Mouse (Mus musculus) urinary bladder, postnatal 0 days (tissue): ENCODE results near the gene Rpl39. TPM values are rescaled to one million over a fixed set of nuclear protein-coding genes. Genes with fewer than 3 reads are reported as not detected.

Experiments
- polyA plus RNA-seq: library from polyadenylated mRNA; unstranded; fragments of >200 nt; fragmentation: Nextera tagmentation; extraction: Ambion mirVana; gene quantifications from 2 replicates; pipeline ENCODE4 v1.2.1, GENCODE M21; 2015

The Rpl39 gene
- polyA plus RNA-seq = 542 and 608 TPM in 2 replicates

GRCm38 (mm10) chrX:37084927-37085660 is at the start of gene Rpl39:
TSS of gene Rpl39 (minus strand) at chrX:37085402.

DNA sequence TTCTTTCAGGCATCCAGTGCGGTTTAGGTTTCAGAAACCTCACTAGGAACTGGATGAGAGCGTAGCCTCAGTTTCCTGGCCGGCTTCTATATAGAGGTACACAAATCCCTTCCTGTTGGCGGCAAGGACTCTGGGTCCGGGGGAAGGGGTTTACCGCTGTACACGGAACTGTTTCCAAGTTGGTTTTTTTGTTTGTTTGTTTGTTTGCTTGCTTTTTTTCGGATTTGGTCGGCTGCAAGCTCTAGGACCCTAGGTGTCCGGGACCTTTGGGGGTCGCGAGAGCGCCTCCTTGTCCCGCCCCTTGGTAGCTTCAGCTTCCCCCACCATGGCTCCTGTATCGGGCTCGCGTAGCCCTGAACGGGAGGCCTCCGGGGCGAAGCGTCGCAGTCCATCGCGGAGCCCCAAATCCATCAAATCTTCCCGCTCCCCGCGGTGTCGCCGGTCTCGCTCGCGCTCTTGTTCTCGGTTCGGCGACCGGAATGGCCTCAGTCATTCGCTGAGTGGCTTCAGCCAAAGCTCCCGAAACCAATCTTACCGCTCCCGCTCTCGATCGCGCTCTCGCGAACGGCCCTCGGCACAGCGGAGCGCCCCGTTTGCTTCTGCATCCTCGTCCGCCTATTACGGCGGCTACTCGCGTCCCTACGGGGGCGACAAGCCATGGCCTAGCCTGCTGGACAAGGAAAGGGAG is 41.6 kb upstream of the Rpl39 start, which contains the start of gene Nkap:
Gene Nkap (plus strand): TSS at position 125 of the 688 bp plus-strand sequence.

DNA sequence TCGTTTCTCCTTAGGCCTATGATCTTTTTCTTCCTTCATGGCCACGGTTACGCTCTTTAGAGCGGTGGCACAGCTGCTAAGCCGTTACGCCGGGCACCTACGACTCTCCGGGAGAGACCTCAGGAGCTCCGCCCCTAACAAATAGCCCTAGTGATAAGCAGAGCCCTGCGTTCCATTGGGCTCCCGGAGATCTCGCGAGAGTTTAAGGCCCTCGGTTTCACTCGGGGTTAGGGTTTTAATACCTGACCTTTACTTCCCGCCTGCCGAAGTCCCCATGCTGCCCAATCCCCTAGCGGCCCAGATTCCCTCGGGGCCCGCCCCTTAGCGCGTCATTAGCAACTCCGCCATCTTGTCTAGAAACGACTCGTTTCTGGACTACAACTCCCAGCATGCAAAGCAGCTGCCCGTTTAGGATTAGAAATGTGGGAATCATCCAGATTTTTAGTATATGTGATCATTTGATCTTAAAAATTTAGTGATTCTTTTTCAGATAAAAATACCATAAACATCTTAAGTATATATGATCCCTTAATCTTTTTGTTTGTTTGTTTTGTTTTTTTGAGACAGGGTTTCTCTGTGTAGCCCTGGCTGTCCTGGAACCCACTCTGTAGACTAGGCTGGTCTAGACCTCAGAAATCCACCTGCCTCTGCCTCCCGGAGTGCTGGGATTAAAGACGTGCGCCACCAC is 25.1 kb upstream of the Rpl39 start, which contains the start of gene Upf3b:
Gene Upf3b (minus strand): TSS at position 130 of the 688 bp plus-strand sequence.

DNA sequence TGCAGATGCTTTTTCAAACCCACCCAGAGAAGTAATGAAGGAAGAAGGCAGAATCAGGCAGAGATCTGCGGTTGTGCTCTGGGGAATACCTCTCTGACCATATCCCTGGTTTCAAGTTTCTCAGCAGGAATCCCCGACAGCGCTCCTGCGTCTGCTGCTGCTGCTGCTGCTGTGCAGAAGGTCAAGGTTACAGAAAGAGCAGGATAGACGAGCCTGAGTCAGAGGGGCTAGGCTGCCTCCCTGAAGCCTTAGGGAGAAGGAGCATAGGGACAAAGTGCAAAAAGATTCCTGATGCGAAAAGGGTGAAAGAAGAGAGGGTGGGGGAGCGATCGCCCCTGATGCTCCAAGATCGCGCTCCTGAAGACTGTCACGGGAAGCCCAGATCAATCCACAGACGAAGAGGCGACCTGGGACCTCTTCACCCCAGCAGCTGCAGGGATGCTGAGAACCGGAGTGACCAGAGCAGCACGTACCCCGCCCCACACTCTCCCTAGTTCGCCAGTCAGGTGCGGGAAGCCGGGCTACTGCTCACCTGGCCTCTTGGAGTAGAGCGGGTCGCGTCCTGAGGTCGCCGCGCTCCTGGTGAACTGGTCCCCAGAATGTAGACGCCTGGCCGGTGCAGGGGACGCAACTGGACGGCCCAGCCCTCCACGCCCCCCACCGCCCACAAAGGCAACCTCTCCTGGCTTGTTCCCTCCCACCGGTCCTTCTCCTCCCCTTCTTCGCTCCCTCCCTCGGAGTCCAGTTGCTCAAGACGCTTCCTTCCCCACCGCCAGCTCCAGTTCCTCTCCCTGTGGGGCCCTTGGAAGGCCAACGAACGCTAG is 36.9 kb downstream of the Rpl39 start, which contains the start of gene Sowahd:
Gene Sowahd (plus strand): TSS at position 780 of the 824 bp plus-strand sequence.

Other genes with a start within 250 kb of the Rpl39 start
- 148 and 150 TPM in 2 replicates for gene Ube2a, start 211.5 kb downstream of the Rpl39 start, polyA plus RNA-seq
- 14.6 and 18.1 TPM in 2 replicates for gene C330007P06Rik, start 211.3 kb downstream of the Rpl39 start, polyA plus RNA-seq
- 0.67 and 0.70 TPM in 2 replicates for gene Nkrf, start 182.5 kb downstream of the Rpl39 start, polyA plus RNA-seq
- 7.7 and 8.8 TPM in 2 replicates for gene Sept6, start 93.6 kb downstream of the Rpl39 start, polyA plus RNA-seq
- not detected in 2 replicates for gene Sowahd, start 36.6 kb downstream of the Rpl39 start, polyA plus RNA-seq
- gene Upf3b, start 24.9 kb upstream of the Rpl39 start, polyA plus RNA-seq = 8.7 and 9.7 TPM in 2 replicates
- gene Nkap, start 41.4 kb upstream of the Rpl39 start, polyA plus RNA-seq = 7.1 and 8.0 TPM in 2 replicates
- gene Akap14, start 83.4 kb upstream of the Rpl39 start, polyA plus RNA-seq = not detected in 2 replicates
- gene Ndufa1, start 105.8 kb upstream of the Rpl39 start, polyA plus RNA-seq = 773 and 849 TPM in 2 replicates
- gene Rnf113a1, start 105.8 kb upstream of the Rpl39 start, polyA plus RNA-seq = 7.9 and 8.0 TPM in 2 replicates
- gene Gm9, start 125.6 kb upstream of the Rpl39 start, polyA plus RNA-seq = not detected in 2 replicates
- not detected in 2 replicates for gene Rhox1, start 136.9 kb upstream of the Rpl39 start, polyA plus RNA-seq
- gene Rhox2a, start 159.6 kb upstream of the Rpl39 start, polyA plus RNA-seq = not detected in 2 replicates
- gene Rhox3a, start 164.5 kb upstream of the Rpl39 start, polyA plus RNA-seq = not detected in 2 replicates
- not detected in 2 replicates for gene Rhox4a, start 179.9 kb upstream of the Rpl39 start, polyA plus RNA-seq